Mouse (Mus musculus) forebrain, embryonic 11.5 days (tissue): Measurements from ENCODE around the gene Ptprm. TPM values are rescaled to one million over a fixed set of nuclear protein-coding genes. Genes with fewer than 3 reads are reported as not detected.

ENCODE experiments used
- ATAC-seq: fragments of 200-750 bp; cut with Nextera tagmentation; replicated peaks from 2 replicates; pipeline ENCODE4 v1.8.0; 2017; ENCODE audit warnings: moderate TSS enrichment; ENCODE audit not compliant: low FRiP score
- DNase-seq: peaks from one replicate; pipeline ENCODE4 v3.0.0-alpha.2; 2017; ENCODE audit warnings: low spot score
- H3K27ac ChIP-seq: fragments of 300-500 bp; sonication (generic); 2 replicates; pipeline ENCODE4 v1.5.1; 2014; ENCODE audit warnings: low read depth, low read length
- H3K27me3 ChIP-seq: fragments of 300-500 bp; sonication (generic); 2 replicates; pipeline ENCODE4 v1.6.1; 2014; ENCODE audit warnings: mild to moderate bottlenecking, low read length, mixed read lengths; ENCODE audit not compliant: control insufficient read depth, insufficient read depth
- H3K36me3 ChIP-seq: fragments of 300-500 bp; sonication (generic); 2 replicates; pipeline ENCODE4 v1.6.1; 2014; ENCODE audit warnings: mild to moderate bottlenecking, low read length, moderate library complexity, mixed read lengths; ENCODE audit not compliant: control insufficient read depth, insufficient read depth
- H3K4me1 ChIP-seq: fragments of 300-500 bp; sonication (generic); replicated peaks from 2 replicates; pipeline ENCODE4 v1.6.1; 2014; ENCODE audit warnings: low read length, mixed read lengths; ENCODE audit not compliant: control insufficient read depth, insufficient read depth
- H3K4me2 ChIP-seq: fragments of 300-500 bp; sonication (generic); 2 replicates; pipeline ENCODE4 v1.6.1; 2014; ENCODE audit warnings: low read depth, mild to moderate bottlenecking, low read length, moderate library complexity, mixed read lengths; ENCODE audit not compliant: severe bottlenecking
- H3K4me3 ChIP-seq: fragments of 300-500 bp; sonication (generic); 2 replicates; pipeline ENCODE4 v1.5.1; 2014; ENCODE audit warnings: low read depth, low read length
- H3K9ac ChIP-seq: fragments of 300-500 bp; sonication (generic); 2 replicates; pipeline ENCODE4 v1.6.1; 2014; ENCODE audit warnings: low read length
- H3K9me3 ChIP-seq: fragments of 300-500 bp; sonication (generic); 2 replicates; pipeline ENCODE4 v1.6.1; 2016; ENCODE audit warnings: low read length, mixed read lengths; ENCODE audit not compliant: control insufficient read depth
- WGBS: fragments of 180-500 bp; shearing (Covaris S2); extraction: QIAGEN DNeasy Blood & Tissue Kit; methylation state at CpG from one replicate; pipeline ENCODE4 v1.1.7; 2014; 5-methylcytosine and 5-hydroxymethylcytosine counted together
- polyA plus RNA-seq: library from polyadenylated mRNA; unstranded; fragments of >200 nt; fragmentation: Nextera tagmentation; extraction: Ambion mirVana; gene quantifications from 2 replicates; pipeline ENCODE4 v1.2.1, GENCODE M21; 2014

Gene Ptprm
- polyA plus RNA-seq, 1 experiment from 2014 or later, result 11.7 TPM

GRCm38 (mm10) chr17:66671287-66671686 is 683.0 kb downstream of the Ptprm start:
- WGBS, result 48% methylated on average over 8 of the region's 8 CpGs
- ATAC-seq, result no peak

GRCm38 (mm10) chr17:66665791-66666190 is 688.5 kb downstream of the Ptprm start:
- H3K9ac ChIP-seq, result no peak overlapping the region
- H3K4me2 ChIP-seq, result no peak overlapping the region
- H3K36me3 ChIP-seq, result no peaks in the 10 kb centered on the region
- 91% methylated on average over 3 of the region's 3 CpGs for WGBS
- H3K4me3 ChIP-seq, result no peak overlapping the region
- no peak overlapping the region for H3K27ac ChIP-seq
- H3K4me1 ChIP-seq, result no peaks in the 10 kb centered on the region
- DNase-seq (no peak), ATAC-seq (no peak)
- no peaks in the 10 kb centered on the region for H3K27me3 ChIP-seq
- H3K9me3 ChIP-seq, result no peaks in the 10 kb centered on the region

More at GRCm38 (mm10) chr17:66671287-66671686, 683.0 kb downstream of the Ptprm start:
- no peaks in the 10 kb centered on the region for H3K36me3 ChIP-seq
- no peaks in the 10 kb centered on the region for H3K9me3 ChIP-seq
- H3K4me2 ChIP-seq, result no peak overlapping the region
- no peak overlapping the region for H3K27ac ChIP-seq
- H3K4me1 ChIP-seq, result peaks cover 3% of the 10 kb centered on the region; the same call in 1 of the 2 replicates
- no peak overlapping the region for H3K9ac ChIP-seq
- no peak overlapping the region for H3K4me3 ChIP-seq
- no peaks in the 10 kb centered on the region for H3K27me3 ChIP-seq
- no peak for DNase-seq

- 85% methylated on average over 3 of the region's 3 CpGs for WGBS
- no peak for ATAC-seq
- no peaks in the 10 kb centered on the region for H3K27me3 ChIP-seq
These were observed 689.0 kb downstream of the Ptprm start for GRCm38 (mm10) chr17:66665201-66665756.

DNA sequence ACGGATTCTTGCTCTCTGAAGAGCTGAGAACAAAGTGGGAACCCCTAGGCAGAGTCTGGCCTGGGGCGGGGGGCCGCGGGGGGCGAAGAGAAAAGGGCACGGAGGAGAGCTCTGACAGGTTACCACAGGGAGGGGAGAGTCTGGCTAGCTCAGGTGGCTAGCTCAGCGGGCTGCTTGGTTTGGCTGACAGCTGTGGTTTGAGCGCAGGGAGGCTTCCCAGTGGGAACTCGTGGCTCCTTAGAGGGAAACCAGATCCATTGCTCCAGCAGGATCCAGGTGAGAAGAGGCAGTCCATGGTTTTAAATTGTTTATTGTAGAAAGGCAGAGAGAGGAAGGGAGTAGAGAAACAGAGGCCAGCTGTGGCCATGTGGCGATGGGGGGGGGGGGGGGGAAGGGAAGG is 689.5 kb downstream of the Ptprm start:
- no peak for ATAC-seq
- Histone ChIP-seq H3K27me3 (no peaks in the 10 kb centered on the region), H3K9me3 (no peaks in the 10 kb centered on the region), H3K27ac (no peak overlapping the region), H3K36me3 (no peaks in the 10 kb centered on the region), H3K4me3 (no peak overlapping the region), H3K4me1 (no peaks in the 10 kb centered on the region), H3K9ac (no peak overlapping the region), H3K4me2 (no peak overlapping the region)
- DNase-seq, result no peak
- WGBS, result 72% methylated on average over 10 of the region's 10 CpGs

More at GRCm38 (mm10) chr17:66665201-66665756, 689.0 kb downstream of the Ptprm start:
- H3K27ac ChIP-seq, result no peak overlapping the region
- no peak overlapping the region for H3K4me3 ChIP-seq
- DNase-seq, result no peak
- H3K4me1 ChIP-seq, result no peaks in the 10 kb centered on the region
- H3K4me2 ChIP-seq, result no peak overlapping the region
- H3K9ac ChIP-seq, result no peak overlapping the region
- H3K9me3 ChIP-seq, result no peaks in the 10 kb centered on the region
- no peaks in the 10 kb centered on the region for H3K36me3 ChIP-seq

DNA sequence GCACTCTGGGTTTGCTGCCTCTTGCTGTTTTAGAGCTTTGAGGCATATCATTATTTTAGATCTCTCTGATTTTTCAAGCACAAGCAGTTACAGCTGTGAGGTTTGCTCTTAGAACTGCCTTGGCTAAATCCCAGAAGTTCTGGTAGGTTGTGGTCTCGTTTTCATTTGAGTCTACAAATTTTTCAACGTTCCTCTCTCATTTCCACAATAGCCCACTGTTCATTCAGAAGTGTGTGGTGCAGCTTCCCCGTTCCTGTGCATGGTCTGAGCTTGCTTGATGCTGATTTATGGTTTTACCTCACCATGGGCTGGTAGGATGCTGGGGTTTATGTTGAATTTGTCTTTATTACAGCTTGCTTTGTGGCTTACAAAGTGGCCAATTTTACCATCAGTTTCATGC is 695.0 kb downstream of the Ptprm start:
- no peaks in the 10 kb centered on the region for H3K27me3 ChIP-seq
- no peak overlapping the region for H3K4me2 ChIP-seq
- no peak overlapping the region for H3K27ac ChIP-seq
- H3K4me1 ChIP-seq, result no peaks in the 10 kb centered on the region
- DNase-seq (no peak), ATAC-seq (no peak)
- no peak overlapping the region for H3K9ac ChIP-seq
- WGBS, result 78% methylated on average over 3 of the region's 3 CpGs
- H3K9me3 ChIP-seq, result no peaks in the 10 kb centered on the region
- H3K36me3 ChIP-seq, result no peaks in the 10 kb centered on the region
- no peak overlapping the region for H3K4me3 ChIP-seq

GRCm38 (mm10) chr17:66637951-66638722 is 716.1 kb downstream of the Ptprm start:
- H3K27ac ChIP-seq, result no peak overlapping the region
- H3K4me1 ChIP-seq, result no peaks in the 10 kb centered on the region
- no peak overlapping the region for H3K9ac ChIP-seq
- no peak overlapping the region for H3K4me3 ChIP-seq
- WGBS, result 89% methylated on average over 7 of the region's 7 CpGs
- no peak for DNase-seq
- no peak for ATAC-seq
- H3K27me3 ChIP-seq, result no peaks in the 10 kb centered on the region
- no peaks in the 10 kb centered on the region for H3K36me3 ChIP-seq
- H3K4me2 ChIP-seq, result no peak overlapping the region
- no peaks in the 10 kb centered on the region for H3K9me3 ChIP-seq

DNA sequence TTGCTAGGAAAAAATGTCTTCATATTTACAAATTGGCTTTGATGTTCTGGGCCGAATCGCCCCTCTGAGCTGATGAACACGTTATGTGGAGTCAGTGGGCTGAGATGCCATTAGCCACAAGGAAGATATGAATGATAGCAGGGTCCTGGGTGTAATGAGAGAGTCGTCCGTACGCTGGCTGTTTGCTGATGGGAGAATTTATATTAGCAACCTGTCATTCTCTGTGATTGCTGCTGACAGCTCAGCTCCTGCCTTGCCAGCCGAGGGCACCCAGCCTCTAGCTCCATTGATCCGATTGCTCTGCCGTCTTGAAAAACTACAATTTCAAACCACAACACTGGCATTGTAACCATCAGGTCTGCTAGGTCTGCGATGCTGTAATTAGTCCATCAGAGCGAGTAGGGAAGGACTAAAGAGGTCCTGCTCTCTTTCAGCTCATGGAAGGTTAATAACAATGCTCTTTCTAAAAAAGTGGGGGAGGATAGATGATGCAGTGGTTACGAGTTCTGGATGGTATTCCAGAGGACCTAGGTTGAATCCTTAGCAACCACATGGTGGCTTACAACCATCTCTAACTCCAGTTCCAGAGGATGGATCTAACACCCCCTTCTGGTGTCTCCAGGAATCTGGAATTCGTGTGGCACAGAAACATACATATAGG is 734.1 kb downstream of the Ptprm start:
- H3K9ac ChIP-seq, result no peak overlapping the region
- H3K9me3 ChIP-seq, result no peaks in the 10 kb centered on the region
- ATAC-seq (no peak), DNase-seq (peak; percentile 30)
- no peak overlapping the region for H3K4me2 ChIP-seq
- H3K27ac ChIP-seq, result no peak overlapping the region
- H3K4me1 ChIP-seq, result no peaks in the 10 kb centered on the region
- H3K4me3 ChIP-seq, result no peak overlapping the region
- H3K27me3 ChIP-seq, result no peaks in the 10 kb centered on the region
- H3K36me3 ChIP-seq, result no peaks in the 10 kb centered on the region
- 76% methylated on average over 13 of the region's 13 CpGs for WGBS

- peak; percentile 31 for DNase-seq
- no peak for ATAC-seq
- WGBS, result 90% methylated on average over 3 of the region's 3 CpGs
- Histone ChIP-seq H3K4me2 (no peak overlapping the region), H3K27ac (no peak overlapping the region), H3K36me3 (no peaks in the 10 kb centered on the region), H3K9ac (no peak overlapping the region), H3K4me1 (no peaks in the 10 kb centered on the region), H3K4me3 (no peak overlapping the region), H3K9me3 (no peaks in the 10 kb centered on the region), H3K27me3 (no peaks in the 10 kb centered on the region)
These were observed 734.9 kb downstream of the Ptprm start for GRCm38 (mm10) chr17:66619255-66619826.
